Mouse (Mus musculus) liver, embryonic 11.5 days (tissue): Measurements from ENCODE around the gene Zc3h13. TPM values are rescaled to one million over a fixed set of nuclear protein-coding genes. Genes with fewer than 3 reads are reported as not detected.
A peak's percentile ranks its signal among the peaks of the same experiment; 100 is the strongest.

Source experiments
- ATAC-seq: fragments of 200-750 bp; cut with Nextera tagmentation; replicated peaks from 2 replicates; pipeline ENCODE4 v1.8.0; 2017; ENCODE audit warnings: moderate number of reproducible peaks, mild to moderate bottlenecking, moderate TSS enrichment, moderate library complexity; ENCODE audit not compliant: low FRiP score
- DNase-seq: peaks from one replicate; pipeline ENCODE4 v3.0.0-alpha.2; 2017; ENCODE audit warnings: low spot score
- H3K27ac ChIP-seq: fragments of 300-500 bp; sonication (generic); 2 replicates; pipeline ENCODE4 v1.5.1; 2014; ENCODE audit warnings: mild to moderate bottlenecking, low read depth, low read length, control low read depth
- H3K27me3 ChIP-seq: fragments of 300-500 bp; sonication (generic); replicated peaks from 2 replicates; pipeline ENCODE4 v1.6.1; 2014; ENCODE audit warnings: low read length, mixed read lengths; ENCODE audit not compliant: control insufficient read depth, insufficient read depth
- H3K36me3 ChIP-seq: fragments of 300-500 bp; sonication (generic); 2 replicates; pipeline ENCODE4 v1.6.1; 2014; ENCODE audit warnings: mild to moderate bottlenecking, low read length, moderate library complexity, mixed read lengths; ENCODE audit not compliant: control insufficient read depth, insufficient read depth
- H3K4me1 ChIP-seq: fragments of 300-500 bp; sonication (generic); replicated peaks from 2 replicates; pipeline ENCODE4 v1.6.1; 2014; ENCODE audit warnings: low read length, mixed read lengths; ENCODE audit not compliant: control insufficient read depth, insufficient read depth
- H3K4me2 ChIP-seq: fragments of 300-500 bp; sonication (generic); 2 replicates; pipeline ENCODE4 v1.6.1; 2014; ENCODE audit warnings: mild to moderate bottlenecking, control low read depth, moderate library complexity
- H3K4me3 ChIP-seq: fragments of 300-500 bp; sonication (generic); 2 replicates; pipeline ENCODE4 v1.5.1; 2014; ENCODE audit warnings: low read depth, low read length, control low read depth
- H3K9ac ChIP-seq: fragments of 300-500 bp; sonication (generic); 2 replicates; pipeline ENCODE4 v1.6.1; 2014; ENCODE audit warnings: low read depth, low read length, control low read depth
- H3K9me3 ChIP-seq: fragments of 300-500 bp; sonication (generic); 2 replicates; pipeline ENCODE4 v1.6.1; 2016; ENCODE audit warnings: low read length, inconsistent platforms, mixed read lengths; ENCODE audit not compliant: control insufficient read depth
- WGBS: fragments of 180-500 bp; shearing (Covaris S2); extraction: QIAGEN DNeasy Blood & Tissue Kit; methylation state at CpG from one replicate; pipeline ENCODE4 v1.1.7; 2014; 5-methylcytosine and 5-hydroxymethylcytosine counted together
- polyA plus RNA-seq: library from polyadenylated mRNA; unstranded; fragments of >200 nt; fragmentation: Nextera tagmentation; extraction: Ambion mirVana; gene quantifications from 2 replicates; pipeline ENCODE4 v1.2.1, GENCODE M21; 2014

Zc3h13 gene
- 18.6 and 20.8 TPM in 2 replicates for polyA plus RNA-seq

DNA sequence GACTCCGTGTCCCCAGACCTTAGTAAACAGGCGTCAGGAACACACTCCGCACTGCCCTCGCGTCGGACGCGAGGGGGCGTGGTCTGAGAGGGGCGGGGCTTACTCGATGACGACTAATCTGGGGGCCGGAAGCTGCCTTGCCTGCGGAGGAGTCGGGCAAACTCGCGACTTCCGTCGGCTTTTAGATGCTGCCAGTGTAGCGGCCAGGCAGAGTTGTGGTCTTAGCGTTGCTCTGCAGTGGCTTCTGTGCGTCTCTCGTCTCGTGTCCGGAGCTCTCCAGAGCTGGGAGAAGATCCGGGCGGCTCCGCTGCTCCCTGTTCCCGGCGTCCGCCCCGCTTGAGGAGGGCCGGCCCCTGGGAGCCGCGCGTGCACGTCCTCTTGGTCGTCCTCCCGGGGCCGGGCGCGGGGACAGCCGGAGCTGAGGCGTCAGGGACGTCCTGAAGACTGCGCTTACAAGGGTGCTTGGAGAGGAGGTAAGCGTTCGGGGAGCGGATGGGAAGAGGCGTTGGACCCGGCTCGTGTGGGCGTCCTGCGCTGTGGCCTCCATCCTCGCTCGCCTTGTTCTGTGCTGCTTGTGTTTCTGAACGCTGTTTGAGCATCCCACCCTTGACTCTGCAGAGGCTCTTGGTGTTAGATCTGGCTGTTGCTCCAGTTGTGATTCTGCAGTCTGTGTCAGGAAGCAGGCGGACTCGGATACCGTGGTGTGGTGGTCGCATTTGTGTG, at the start of gene Zc3h13:
Zc3h13 (plus strand) TSS at position 181 of the 723 bp plus-strand sequence.
- Histone ChIP-seq H3K9me3 (no peaks in the 10 kb centered on the region), H3K4me3 (peak within 1 kb of the TSS; percentile 92), H3K4me2 (peak within 1 kb of the TSS; percentile 70), H3K27ac (peak within 1 kb of the TSS; percentile 76), H3K36me3 (no peaks in the 10 kb centered on the region), H3K9ac (peak within 1 kb of the TSS; percentile 75), H3K27me3 (no peaks in the 10 kb centered on the region), H3K4me1 (peaks cover 8% of the 10 kb centered on the region)
- DNase-seq: peak; percentile 97
- ATAC-seq: peak; percentile 99
- WGBS: under 1% methylated on average over 61 of the region's 61 CpGs

DNA sequence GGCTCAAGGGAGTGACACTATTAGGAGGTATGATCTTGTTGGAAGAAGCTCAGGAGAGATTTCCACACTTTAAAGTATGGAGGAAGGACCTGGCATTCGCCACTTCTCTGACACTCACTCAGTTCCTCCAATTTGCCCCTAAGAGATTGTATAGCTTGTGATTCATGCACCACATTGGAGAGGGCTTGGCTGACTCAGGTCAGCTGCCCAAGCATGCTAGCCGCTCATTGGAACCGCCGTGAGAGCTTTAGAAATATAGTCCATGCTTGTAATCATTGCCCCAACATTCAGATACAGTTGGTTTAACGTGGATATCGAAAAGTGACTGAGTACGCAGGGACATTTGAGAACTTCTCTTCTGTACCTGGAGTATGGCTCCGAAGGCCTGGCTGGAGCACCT, 48.6 kb upstream of the Zc3h13 start:
- Histone ChIP-seq H3K36me3 (no peaks in the 10 kb centered on the region), H3K4me1 (no peaks in the 10 kb centered on the region; the same call in 1 of the 2 replicates), H3K27ac (no peak overlapping the region), H3K9ac (no peak overlapping the region), H3K4me2 (no peak overlapping the region), H3K27me3 (no peaks in the 10 kb centered on the region), H3K9me3 (no peaks in the 10 kb centered on the region), H3K4me3 (no peak overlapping the region)
- WGBS: 88% methylated on average over 8 of the region's 8 CpGs
- DNase-seq (no peak), ATAC-seq (no peak)

DNA sequence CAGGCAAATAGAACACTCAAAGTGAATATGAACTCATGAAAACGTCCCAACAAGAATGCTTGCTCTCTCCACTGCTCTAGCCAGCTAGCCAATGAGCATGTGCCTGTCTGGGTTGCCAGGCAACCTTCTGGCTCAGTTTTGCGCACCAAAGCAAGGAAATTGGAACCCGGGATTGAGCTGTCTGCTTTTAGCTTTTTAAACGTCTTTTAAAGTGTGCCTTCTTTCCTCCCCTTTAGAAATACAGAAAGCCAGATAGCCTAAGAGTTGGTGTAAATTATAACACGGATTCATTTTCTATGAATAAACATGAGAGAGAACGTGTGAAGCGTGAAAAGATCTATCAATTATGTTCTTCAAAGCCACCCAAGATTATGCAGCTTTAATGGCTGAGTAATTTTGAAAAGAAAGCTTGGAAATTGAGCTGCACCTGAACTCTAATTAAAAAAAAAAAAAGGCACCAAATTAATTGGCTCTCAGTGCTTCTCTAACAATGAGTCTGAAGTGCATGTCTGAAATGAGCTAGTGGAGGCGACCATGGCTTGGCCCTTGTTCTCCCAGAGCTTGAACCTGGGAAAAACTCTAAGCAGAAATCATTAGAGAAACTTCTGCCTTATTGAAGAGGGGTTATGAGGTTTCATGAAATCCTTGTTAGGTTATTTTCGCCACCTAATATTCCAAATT, 48.1 kb upstream of the Zc3h13 start:
- no peak overlapping the region for H3K27ac ChIP-seq
- no peaks in the 10 kb centered on the region; the same call in 1 of the 2 replicates for H3K4me1 ChIP-seq
- WGBS: 69% methylated on average over 9 of the region's 9 CpGs
- no peak overlapping the region for H3K4me3 ChIP-seq
- H3K36me3 ChIP-seq: no peaks in the 10 kb centered on the region
- H3K4me2 ChIP-seq: no peak overlapping the region
- no peak for DNase-seq
- no peak for ATAC-seq
- no peaks in the 10 kb centered on the region for H3K27me3 ChIP-seq
- H3K9ac ChIP-seq: no peak overlapping the region
- H3K9me3 ChIP-seq: no peaks in the 10 kb centered on the region

DNA sequence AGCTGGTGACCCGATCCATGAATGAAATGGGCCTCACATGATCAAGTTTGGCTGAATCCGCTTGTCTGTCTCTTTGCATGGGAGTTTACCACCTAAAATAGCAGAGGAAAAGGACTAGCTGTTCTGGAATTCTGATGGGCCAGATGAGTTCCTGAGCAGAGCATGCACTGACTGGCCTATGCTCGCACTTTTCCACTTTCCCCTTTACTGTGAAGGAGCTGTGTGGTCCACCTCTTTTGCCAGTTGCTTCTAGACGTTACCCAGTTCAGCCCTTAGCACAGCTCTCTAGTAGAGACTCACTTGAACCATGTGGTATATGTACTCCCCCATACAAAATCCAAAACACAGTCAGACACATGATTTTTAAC, 47.6 kb upstream of the Zc3h13 start:
- H3K4me1 ChIP-seq: no peaks in the 10 kb centered on the region; the same call in 1 of the 2 replicates
- no peak overlapping the region for H3K4me2 ChIP-seq
- ATAC-seq (no peak), DNase-seq (no peak)
- 79% methylated on average over 4 of the region's 4 CpGs for WGBS
- H3K4me3 ChIP-seq: no peak overlapping the region
- no peaks in the 10 kb centered on the region for H3K36me3 ChIP-seq
- H3K27me3 ChIP-seq: no peaks in the 10 kb centered on the region
- H3K27ac ChIP-seq: no peak overlapping the region
- no peak overlapping the region for H3K9ac ChIP-seq
- no peaks in the 10 kb centered on the region for H3K9me3 ChIP-seq

DNA sequence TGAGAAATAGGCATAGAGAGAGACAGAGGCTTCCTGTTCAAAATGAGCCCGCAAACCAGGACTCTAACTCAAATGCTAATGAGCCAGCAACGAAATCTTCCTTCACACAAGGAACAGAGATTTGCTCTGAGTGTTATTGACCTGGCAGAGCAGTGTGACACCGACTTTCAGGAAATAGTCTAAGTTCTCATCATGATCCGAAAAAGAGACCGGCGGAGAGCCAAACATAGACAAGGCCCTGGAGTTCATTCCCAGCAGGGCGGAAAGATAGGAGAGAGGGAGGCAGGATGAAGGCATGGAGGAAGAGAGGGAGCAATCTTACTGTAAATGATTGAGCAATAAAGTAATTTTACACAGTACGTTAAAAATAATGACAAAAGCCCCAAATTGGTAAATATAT, 47.1 kb upstream of the Zc3h13 start:
- no peaks in the 10 kb centered on the region for H3K36me3 ChIP-seq
- no peak overlapping the region for H3K4me2 ChIP-seq
- H3K27ac ChIP-seq: no peak overlapping the region
- DNase-seq: no peak
- no peak for ATAC-seq
- no peaks in the 10 kb centered on the region for H3K9me3 ChIP-seq
- WGBS: 86% methylated on average over 8 of the region's 8 CpGs
- no peaks in the 10 kb centered on the region; the same call in 1 of the 2 replicates for H3K4me1 ChIP-seq
- H3K27me3 ChIP-seq: no peaks in the 10 kb centered on the region
- H3K9ac ChIP-seq: no peak overlapping the region
- H3K4me3 ChIP-seq: no peak overlapping the region

DNA sequence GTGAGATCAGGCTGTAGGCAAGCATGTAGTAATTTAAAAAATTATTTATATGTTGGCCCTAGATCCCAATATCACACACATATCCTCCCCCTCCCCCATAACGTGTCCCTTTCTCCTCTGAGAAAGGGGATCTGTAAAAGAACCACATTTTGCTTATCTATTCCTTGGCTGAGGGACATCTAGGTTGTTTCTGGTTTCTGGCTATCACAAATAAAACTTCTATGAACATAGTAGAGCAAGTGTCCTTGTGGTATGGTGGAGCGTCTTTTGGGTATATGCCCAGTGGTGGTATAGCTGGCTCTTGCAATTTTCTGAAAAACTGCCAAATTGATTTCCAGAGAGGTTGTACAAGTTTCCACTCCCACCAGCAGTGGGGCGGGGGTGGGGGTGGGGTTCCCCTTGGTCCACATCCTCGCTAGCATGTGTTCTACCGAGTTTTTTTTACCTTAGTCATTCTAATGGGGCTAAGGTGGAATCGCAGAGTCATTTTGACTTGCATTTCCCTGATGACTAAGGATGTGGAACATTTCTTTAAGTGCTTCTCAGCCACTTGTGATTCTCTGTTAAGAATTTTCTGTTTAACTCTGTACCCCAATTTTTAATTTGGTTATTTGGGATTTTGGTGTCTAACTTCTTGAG, 46.0 kb upstream of the Zc3h13 start:
- H3K9me3 ChIP-seq: no peaks in the 10 kb centered on the region
- H3K4me1 ChIP-seq: no peaks in the 10 kb centered on the region; the same call in 1 of the 2 replicates
- 54% methylated on average over 6 of the region's 6 CpGs for WGBS
- no peaks in the 10 kb centered on the region for H3K36me3 ChIP-seq
- no peaks in the 10 kb centered on the region for H3K27me3 ChIP-seq
- H3K9ac ChIP-seq: no peak overlapping the region
- no peak for ATAC-seq
- no peak overlapping the region for H3K27ac ChIP-seq
- H3K4me2 ChIP-seq: no peak overlapping the region
- H3K4me3 ChIP-seq: no peak overlapping the region
- no peak for DNase-seq

DNA sequence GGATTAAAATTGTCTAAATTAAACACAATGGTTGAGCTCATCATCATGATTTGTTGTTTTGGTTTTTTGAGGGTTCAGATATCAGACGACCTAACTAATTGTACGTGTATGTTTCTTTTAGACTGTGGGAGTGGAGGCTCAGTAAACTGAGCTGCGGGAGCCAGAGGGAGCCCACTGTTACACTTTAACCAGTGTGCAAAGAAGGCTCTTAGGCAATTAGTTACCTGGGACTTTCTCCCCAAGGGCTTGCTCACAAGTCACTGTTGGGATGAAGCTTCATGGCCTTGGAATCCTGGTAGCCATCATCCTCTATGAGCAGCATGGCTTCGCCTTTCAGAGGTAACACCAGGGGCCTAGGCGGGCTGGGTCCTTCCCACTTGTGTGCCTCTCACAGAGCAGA, 42.1 kb upstream of the Zc3h13 start, which contains the start of gene Cpb2:
Cpb2 (plus strand) TSS at position 201 of the 400 bp plus-strand sequence.
- 73% methylated on average over 5 of the region's 5 CpGs for WGBS
- ATAC-seq (no peak; the same call in 1 of the 2 replicates), DNase-seq (no peak)
- Histone ChIP-seq H3K9me3 (no peaks in the 10 kb centered on the region), H3K27me3 (no peaks in the 10 kb centered on the region), H3K27ac (no peak within 1 kb of the TSS), H3K4me1 (no peaks in the 10 kb centered on the region; the same call in 1 of the 2 replicates), H3K4me2 (peak within 1 kb of the TSS; percentile 26), H3K4me3 (peak within 1 kb of the TSS; percentile 12; the same call in 1 of the 2 replicates), H3K9ac (no peak within 1 kb of the TSS), H3K36me3 (no peaks in the 10 kb centered on the region)

DNA sequence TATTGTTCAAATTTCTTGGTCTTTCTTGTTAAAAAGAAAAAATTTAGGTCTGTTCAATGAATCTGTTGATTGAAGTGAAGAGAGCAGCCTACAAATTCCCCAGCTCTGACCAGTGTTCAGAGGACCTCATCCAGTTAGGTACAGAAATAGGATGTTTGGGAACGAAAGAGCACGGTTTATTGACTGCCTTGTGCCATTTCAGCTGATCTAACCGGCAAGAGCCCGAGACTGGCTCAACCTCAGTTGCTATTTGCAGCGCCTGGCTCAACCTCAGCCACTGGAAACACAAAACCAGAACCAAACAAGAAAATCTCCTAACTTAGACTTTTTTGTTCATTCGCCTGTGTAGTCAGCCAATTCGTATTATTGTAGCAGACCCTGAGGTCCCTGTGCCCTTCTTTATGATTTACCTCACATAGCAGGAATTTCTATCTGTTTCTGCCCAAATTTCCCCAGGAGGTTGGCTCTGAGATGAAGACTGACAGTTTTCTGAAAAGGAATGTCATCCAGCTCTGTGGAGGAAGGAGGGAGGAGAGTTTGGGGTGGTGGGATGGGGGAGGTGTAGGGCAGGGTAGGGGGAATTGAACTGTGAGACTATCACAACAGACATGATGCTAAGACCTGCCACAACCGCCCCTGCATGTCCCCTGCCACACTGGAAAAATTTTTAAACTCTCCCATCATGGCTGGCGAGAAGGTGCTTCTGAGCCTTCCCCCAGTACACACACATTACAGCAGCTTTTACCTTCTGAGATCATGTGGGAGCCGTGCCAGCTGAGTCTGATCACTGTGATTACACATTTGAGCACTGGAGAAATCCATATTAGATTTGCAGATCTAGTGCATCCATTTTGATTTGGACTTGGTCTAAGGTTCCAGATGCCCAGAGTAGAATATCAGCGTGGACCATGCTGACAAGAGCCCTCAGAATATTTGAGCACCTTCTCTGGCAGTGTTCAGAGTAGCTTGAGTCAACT, 37.9 kb upstream of the Zc3h13 start:
- Histone ChIP-seq H3K36me3 (no peaks in the 10 kb centered on the region), H3K9ac (no peak overlapping the region), H3K4me1 (no peaks in the 10 kb centered on the region), H3K4me2 (no peak overlapping the region), H3K27ac (no peak overlapping the region), H3K27me3 (no peaks in the 10 kb centered on the region), H3K9me3 (no peaks in the 10 kb centered on the region), H3K4me3 (no peak overlapping the region)
- ATAC-seq (no peak), DNase-seq (no peak)
- WGBS: 72% methylated on average over 11 of the region's 11 CpGs
